ENCODE assay signal across 26 mouse cellular contexts in the genomic region with DNA sequence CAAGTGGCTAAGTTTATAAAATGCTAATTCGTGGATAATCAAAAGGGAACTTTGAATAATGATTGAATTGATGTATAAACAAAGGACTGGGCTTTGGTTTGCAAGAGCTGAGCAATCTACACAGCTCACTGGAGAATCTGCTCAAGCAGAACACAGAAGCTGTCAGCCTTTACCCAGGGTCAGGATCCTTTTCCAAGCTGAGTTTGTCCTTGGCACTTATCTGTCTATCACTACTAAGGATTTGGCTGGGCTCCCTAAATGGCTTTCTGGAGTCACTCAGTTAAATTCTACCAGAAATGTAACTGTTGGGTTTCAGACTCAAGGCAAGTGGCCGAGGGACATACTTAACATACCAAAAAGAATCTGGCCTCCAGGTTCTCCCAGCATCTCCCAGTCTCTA. TPM values are rescaled to one million over a fixed set of nuclear protein-coding genes. Genes with fewer than 3 reads are reported as not detected.
A peak's percentile ranks its signal among the peaks of the same experiment; 100 is the strongest.
DNase-seq lines count a peak whose midpoint lies in the region; ATAC-seq lines count a peak whose summit lies in the region.
"Had no signal": no experiment of that assay in that cellular context is flagged by ENCODE, and none has a peak within 500 bp of the region (broad histone marks: within the 10 kb centered on the region; RNA-seq: fewer than 3 reads in every experiment).

No protein-coding gene starts in this region.

- H3K4me1 ChIP-seq in neural tube, embryonic 15.5 days, result no peaks in the 10 kb centered on the region
- H3K4me1 ChIP-seq: hindbrain, embryonic 12.5 days; limb, embryonic 13.5 days; liver, embryonic 15.5 days; midbrain, embryonic 15.5 days; neural tube, embryonic 13.5 days had no signal

- no peaks in the 10 kb centered on the region for H3K27me3 ChIP-seq in neural tube, embryonic 15.5 days (replicated peaks)
- H3K27me3 ChIP-seq: CH12.LX; hindbrain, embryonic 12.5 days; limb, embryonic 13.5 days; liver, embryonic 15.5 days; midbrain, embryonic 15.5 days; neural tube, embryonic 13.5 days had no signal

- H3K4me3 ChIP-seq in neural tube, embryonic 15.5 days (replicated peaks), result no peak overlapping the region
- H3K4me3 ChIP-seq: heart, adult 2 months; hindbrain, embryonic 12.5 days; limb, embryonic 13.5 days; liver, embryonic 15.5 days; midbrain, embryonic 15.5 days; neural tube, embryonic 13.5 days had no signal

- H3K4me2 ChIP-seq in neural tube, embryonic 15.5 days, result no peak overlapping the region
- H3K4me2 ChIP-seq: hindbrain, embryonic 12.5 days; limb, embryonic 13.5 days; liver, embryonic 15.5 days; midbrain, embryonic 15.5 days; neural tube, embryonic 13.5 days had no signal

- DNase-seq in kidney, adult 18-20 months, result peak; percentile 20
- no peak for DNase-seq in kidney, postnatal 4 days
- DNase-seq in Muller cell, postnatal 12 days (ENCODE audit: inconsistent ontology term), result peak; percentile 43
- DNase-seq in adipocyte (ENCODE audit: low spot score), result peak; percentile 46
- peak; percentile 90 for DNase-seq in kidney, adult 9 months
- DNase-seq: B cell, adult 2 months; cerebellum, adult 9-10 months; gastrocnemius, postnatal 10 days; heart, adult 2 months; layer of hippocampus, adult 9-11 months; thymus, adult 18-20 months; thymus, postnatal 36 days had no signal

- ATAC-seq in frontal cortex, adult (ENCODE audit: low TSS enrichment), result no peak
- no peak for ATAC-seq in neural tube, embryonic 15.5 days (ENCODE audit: low FRiP score)
- ATAC-seq: activated CD4-positive, CD25-positive, alpha-beta regulatory T cell, adult 4 months; forebrain, embryonic 14.5 days; lung, postnatal 0 days; midbrain, embryonic 15.5 days had no signal

- 61% methylated on average over 2 of the region's 2 CpGs for WGBS in neural tube, embryonic 15.5 days

- no peak overlapping the region for H3K9ac ChIP-seq in neural tube, embryonic 15.5 days (replicated peaks)
- H3K9ac ChIP-seq: hindbrain, embryonic 12.5 days; limb, embryonic 13.5 days; liver, embryonic 15.5 days; midbrain, embryonic 15.5 days; neural tube, embryonic 13.5 days had no signal

- no peaks in the 10 kb centered on the region for H3K36me3 ChIP-seq in neural tube, embryonic 15.5 days
- H3K36me3 ChIP-seq: G1E; hindbrain, embryonic 12.5 days; limb, embryonic 13.5 days; liver, embryonic 15.5 days; midbrain, embryonic 15.5 days; neural tube, embryonic 13.5 days had no signal

- H3K9me3 ChIP-seq in neural tube, embryonic 15.5 days (replicated peaks), result no peaks in the 10 kb centered on the region
- H3K9me3 ChIP-seq: G1E; hindbrain, embryonic 12.5 days; limb, embryonic 13.5 days; liver, embryonic 15.5 days; midbrain, embryonic 15.5 days; neural tube, embryonic 13.5 days had no signal

- H3K27ac ChIP-seq in neural tube, embryonic 15.5 days (replicated peaks), result no peak overlapping the region
- H3K27ac ChIP-seq: heart, adult 2 months; hindbrain, embryonic 12.5 days; kidney, postnatal 0 days; limb, embryonic 13.5 days; liver, embryonic 15.5 days; macrophage; midbrain, embryonic 15.5 days; neural tube, embryonic 13.5 days had no signal

RNA-seq across cellular contexts. Expression of a gene that starts 10.8 kb away (rescaled TPM):
- polyA plus RNA-seq in neural tube, embryonic 15.5 days (2015; fragmentation: Nextera tagmentation; extraction: Ambion mirVana), result 0.51 TPM in 1 of 2 replicates, not detected in the other
- polyA plus RNA-seq: activated CD4-positive, CD25-positive, alpha-beta regulatory T cell, adult 4 months; forebrain, embryonic 14.5 days; G1E; lung, postnatal 0 days; macrophage; midbrain, embryonic 15.5 days had no signal

RNA-seq across cellular contexts. Expression of a gene that starts 29.3 kb away (rescaled TPM):
- 65.0 and 68.6 TPM in 2 replicates for polyA plus RNA-seq in neural tube, embryonic 15.5 days (2015; fragmentation: Nextera tagmentation; extraction: Ambion mirVana)

RNA-seq across cellular contexts. Expression of a gene that starts 43.9 kb away (rescaled TPM):
- polyA plus RNA-seq in neural tube, embryonic 15.5 days (2015; fragmentation: Nextera tagmentation; extraction: Ambion mirVana), result 6.0 and 15.7 TPM in 2 replicates

RNA-seq across cellular contexts. Expression of a gene that starts 43.9 kb away (rescaled TPM):
- 15.3 and 16.2 TPM in 2 replicates for polyA plus RNA-seq in neural tube, embryonic 15.5 days (2015; fragmentation: Nextera tagmentation; extraction: Ambion mirVana)

Comparison
In these comparisons a context has a peak if more than half of its experiments do, and no peak if none do; other contexts are left out.
1. DNase-seq: peak in kidney, adult 18-20 months (single experiment), Muller cell, postnatal 12 days (single experiment), adipocyte (single experiment) and kidney, adult 9 months (single experiment); none in kidney, postnatal 4 days (0 of 2).